Comparison of ENCODE assay signal across 12 mouse cellular contexts in the genomic region with DNA sequence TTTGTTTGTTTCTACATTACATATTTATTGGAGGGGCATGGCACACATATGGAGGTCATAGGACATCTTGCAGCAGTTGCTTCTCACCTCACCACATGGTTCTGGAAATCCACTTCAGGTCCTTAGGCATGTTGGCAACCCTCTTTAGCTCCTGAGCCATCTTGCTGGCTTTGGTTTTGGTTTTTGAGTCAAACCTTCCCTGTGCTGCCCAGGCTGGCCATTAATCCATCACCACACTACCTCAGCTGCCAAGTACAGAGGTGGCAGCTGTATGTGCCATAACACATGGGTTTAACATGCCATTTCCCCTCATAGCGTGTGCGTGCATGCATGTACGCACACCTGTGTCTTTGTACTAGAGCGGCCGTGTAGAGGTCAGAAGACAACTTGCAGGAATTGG.
"Had no signal": no experiment of that assay in that cellular context is flagged by ENCODE, and none has a peak within 500 bp of the region (broad histone marks: within the 10 kb centered on the region; RNA-seq: fewer than 3 reads in every experiment).

No protein-coding gene starts in this region.

- DNase-seq: left cerebral cortex, postnatal 4 days; liver; liver, embryonic 13.5 days; liver, postnatal 0 days; lung, adult 18-20 months; lung, adult 2 months; lung, embryonic 14.5 days; lung, postnatal 10 days; lung, postnatal 14 days; lung, postnatal 36 days; lung, postnatal 4 days; midbrain, embryonic 14.5 days had no signal
